26 mouse cellular contexts compared by ENCODE assay signal in the genomic region with DNA sequence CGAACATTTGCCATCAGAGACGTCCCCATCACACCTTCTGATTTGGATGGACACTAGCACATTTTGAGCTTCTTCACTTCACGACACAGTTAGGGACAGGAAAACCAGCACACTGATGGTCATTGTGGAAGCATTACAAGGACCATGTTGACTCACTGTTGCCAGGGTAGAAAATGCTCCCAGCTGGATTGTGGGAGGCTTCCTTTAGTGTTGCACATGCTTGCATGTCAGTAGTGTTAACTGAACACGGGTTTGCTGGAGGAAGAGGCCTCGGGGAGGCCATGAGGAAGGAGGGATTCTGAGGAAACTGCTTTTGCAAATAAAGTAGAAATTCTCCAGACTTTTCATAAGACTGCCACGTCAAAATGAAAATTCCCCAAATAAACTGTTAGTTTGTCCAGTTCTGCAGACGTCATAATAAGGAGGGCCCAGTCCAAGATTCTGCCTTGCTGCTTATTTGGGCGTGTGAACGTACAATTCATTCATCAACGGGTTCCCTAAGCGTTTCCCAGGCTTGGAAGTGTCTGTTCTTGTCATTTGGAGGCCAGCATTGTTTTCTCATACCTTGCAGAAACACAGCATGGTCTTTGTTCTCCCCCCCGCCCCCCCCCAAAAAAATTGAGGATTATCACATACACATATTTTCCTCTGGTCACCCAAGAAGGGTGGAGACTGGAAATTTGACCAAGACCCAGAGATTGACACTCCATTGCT. TPM values are rescaled to one million over a fixed set of nuclear protein-coding genes. Genes with fewer than 3 reads are reported as not detected.
DNase-seq lines count a peak whose midpoint lies in the region; ATAC-seq and TF ChIP-seq lines count a peak whose summit lies in the region.
"Had no signal": no experiment of that assay in that cellular context is flagged by ENCODE, and none has a peak within 500 bp of the region (broad histone marks: within the 10 kb centered on the region; RNA-seq: fewer than 3 reads in every experiment).

No protein-coding gene starts in this region.

- no peaks in the 10 kb centered on the region; the same call in 1 of the 2 replicates for H3K4me1 ChIP-seq in heart, embryonic 11.5 days (ENCODE audit: control insufficient read depth, insufficient read depth, low read length)
- peaks cover 15% of the 10 kb centered on the region for H3K4me1 ChIP-seq in heart, embryonic 16.5 days (ENCODE audit: control insufficient read depth, insufficient read depth, low read length)
- H3K4me1 ChIP-seq in embryonic fibroblast, embryonic 13.5 days (ENCODE audit: control insufficient read depth, insufficient read depth, low read length) = peaks cover 6% of the 10 kb centered on the region
- H3K4me1 ChIP-seq in midbrain, embryonic 16.5 days (ENCODE audit: control insufficient read depth, insufficient read depth, low read length) = peaks cover 8% of the 10 kb centered on the region

- TF ChIP-seq CTCF in embryonic fibroblast, embryonic 13.5 days (IDR thresholded peaks at IDR 0.05; ENCODE audit: borderline replicate concordance, insufficient read depth, low read length) = no peak

- H3K4me2 ChIP-seq in heart, embryonic 11.5 days = no peak overlapping the region
- no peak overlapping the region for H3K4me2 ChIP-seq in heart, embryonic 16.5 days (ENCODE audit: low read depth, low read length)
- no peak overlapping the region for H3K4me2 ChIP-seq in midbrain, embryonic 16.5 days (ENCODE audit: low read length)

- WGBS in heart, embryonic 11.5 days (ENCODE audit: insufficient replicate concordance) = 79% methylated on average over 12 of the region's 12 CpGs
- 65% methylated on average over 12 of the region's 12 CpGs for WGBS in heart, embryonic 16.5 days
- WGBS in midbrain, embryonic 16.5 days = 73% methylated on average over 12 of the region's 12 CpGs

- no peaks in the 10 kb centered on the region for H3K27me3 ChIP-seq in heart, embryonic 11.5 days (ENCODE audit: control insufficient read depth, insufficient read depth, low read length)
- H3K27me3 ChIP-seq in heart, embryonic 16.5 days (ENCODE audit: control insufficient read depth, insufficient read depth, low read length) = no peaks in the 10 kb centered on the region
- H3K27me3 ChIP-seq in midbrain, embryonic 16.5 days (ENCODE audit: control insufficient read depth, insufficient read depth, low read depth, low read length) = peaks cover 66% of the 10 kb centered on the region
- H3K27me3 ChIP-seq: lung, embryonic 15.5 days had no signal

- no peak overlapping the region for H3K4me3 ChIP-seq in heart, embryonic 11.5 days (ENCODE audit: low read depth, low read length)
- H3K4me3 ChIP-seq in heart, embryonic 16.5 days (ENCODE audit: low read length) = no peak overlapping the region
- H3K4me3 ChIP-seq in embryonic fibroblast, embryonic 13.5 days (ENCODE audit: insufficient read depth, low read length) = no peak overlapping the region
- no peak overlapping the region for H3K4me3 ChIP-seq in midbrain, embryonic 16.5 days (ENCODE audit: low read depth, low read length)
- H3K4me3 ChIP-seq: forebrain, embryonic 12.5 days; midbrain, embryonic 10.5 days; neural tube, embryonic 13.5 days had no signal

- no peak overlapping the region for H3K9ac ChIP-seq in heart, embryonic 11.5 days (ENCODE audit: low read depth, low read length)
- H3K9ac ChIP-seq in heart, embryonic 16.5 days (ENCODE audit: low read length) = no peak overlapping the region
- H3K9ac ChIP-seq in midbrain, embryonic 16.5 days (ENCODE audit: low read depth, low read length) = no peak overlapping the region
- H3K9ac ChIP-seq: forebrain, embryonic 12.5 days; liver, embryonic 15.5 days; lung, embryonic 15.5 days; neural tube, embryonic 13.5 days had no signal

- no peaks in the 10 kb centered on the region for H3K9me3 ChIP-seq in heart, embryonic 11.5 days (replicated peaks; ENCODE audit: control insufficient read depth, low read length)
- H3K9me3 ChIP-seq in heart, embryonic 16.5 days (replicated peaks; ENCODE audit: control insufficient read depth, low read length) = no peaks in the 10 kb centered on the region
- H3K9me3 ChIP-seq in midbrain, embryonic 16.5 days (replicated peaks; ENCODE audit: control insufficient read depth, low read length, poor library complexity, severe bottlenecking) = no peaks in the 10 kb centered on the region
- H3K9me3 ChIP-seq: embryonic facial prominence, embryonic 13.5 days; forebrain, embryonic 12.5 days; liver, embryonic 15.5 days; lung, embryonic 15.5 days; midbrain, embryonic 10.5 days; neural tube, embryonic 13.5 days had no signal

- no peak for ATAC-seq in heart, embryonic 11.5 days (replicated peaks; ENCODE audit: insufficient number of reproducible peaks, low FRiP score, low TSS enrichment)
- ATAC-seq in heart, embryonic 16.5 days (replicated peaks; ENCODE audit: extremely low read depth, insufficient read depth, low FRiP score) = no peak
- ATAC-seq in midbrain, embryonic 16.5 days = no peak
- ATAC-seq: hindbrain, embryonic 16.5 days; intestine, embryonic 16.5 days had no signal

- no peaks in the 10 kb centered on the region for H3K36me3 ChIP-seq in heart, embryonic 11.5 days (ENCODE audit: control insufficient read depth, insufficient read depth, low read length)
- no peaks in the 10 kb centered on the region for H3K36me3 ChIP-seq in heart, embryonic 16.5 days (ENCODE audit: control insufficient read depth, insufficient read depth)
- no peaks in the 10 kb centered on the region for H3K36me3 ChIP-seq in midbrain, embryonic 16.5 days (ENCODE audit: control insufficient read depth, insufficient read depth, low read length)
- H3K36me3 ChIP-seq: embryonic facial prominence, embryonic 13.5 days; forebrain, embryonic 12.5 days; liver, embryonic 15.5 days; lung, embryonic 15.5 days; midbrain, embryonic 10.5 days; neural tube, embryonic 13.5 days had no signal

- no peak overlapping the region for H3K27ac ChIP-seq in heart, embryonic 11.5 days (ENCODE audit: low read depth, low read length)
- peak overlapping the region; percentile 96 for H3K27ac ChIP-seq in heart, embryonic 16.5 days (ENCODE audit: low read length)
- 0 out of 2 replicates have a peak overlapping the region, but pooled peaks have one; percentile 32 for H3K27ac ChIP-seq in embryonic fibroblast, embryonic 13.5 days (ENCODE audit: insufficient read depth, low read length)
- no peak overlapping the region for H3K27ac ChIP-seq in midbrain, embryonic 16.5 days (ENCODE audit: low read length)
- H3K27ac ChIP-seq: embryonic facial prominence, embryonic 13.5 days; forebrain, embryonic 12.5 days; liver, embryonic 15.5 days; lung, embryonic 15.5 days; midbrain, embryonic 10.5 days; neural tube, embryonic 13.5 days; stomach, postnatal 0 days had no signal

- peak; percentile 95 for DNase-seq in heart, adult 11 months
- no peak for DNase-seq in heart, postnatal 10 days
- DNase-seq in NIH3T3 (ENCODE audit: low read depth) = peak; percentile 17
- no peak for DNase-seq in urinary bladder, adult 18-20 months (ENCODE audit: low spot score in 2 of 2)
- DNase-seq: adrenal gland, postnatal 14 days; cerebellum, adult 18-20 months; cerebellum, postnatal 10 days; gastrocnemius, postnatal 14 days; kidney, adult 9 months; kidney, postnatal 10 days; layer of hippocampus, adult 9-11 months; liver; right cerebral cortex, postnatal 4 days had no signal

- intact Hi-C loops in heart, postnatal 10 days (cut with DNase I) = loop anchor here (2.0 kb wide), 1 partner anchor 21 kb away; no protein-coding TSS in a partner anchor

- TF ChIP-seq POLR2A in embryonic fibroblast, embryonic 13.5 days (IDR thresholded peaks at IDR 0.05; ENCODE audit: low read depth, low read length) = no peak

RNA-seq across cellular contexts. Expression of gene Ets1, which starts 58.2 kb away (rescaled TPM):
- 38.3 and 53.0 TPM in 2 replicates for polyA plus RNA-seq in heart, embryonic 11.5 days (2014; fragmentation: Nextera tagmentation; extraction: Ambion mirVana)
- 59.0 and 66.7 TPM in 2 replicates for polyA plus RNA-seq in heart, embryonic 16.5 days (2015; fragmentation: Nextera tagmentation; extraction: Ambion mirVana)
- total RNA-seq in heart, postnatal 10 days (2021) = 100 to 1,000 TPM; 119 to 154 TPM
- 30.2 and 40.1 TPM in 2 replicates for polyA plus RNA-seq in embryonic fibroblast, embryonic 13.5 days (2011; ENCODE audit: insufficient read length, low read depth, missing spikeins)
- 17.5 and 19.3 TPM in 2 replicates for polyA plus RNA-seq in midbrain, embryonic 16.5 days (2015; fragmentation: Nextera tagmentation; extraction: Ambion mirVana)

Comparison
In these comparisons a context has a peak if more than half of its experiments do, and no peak if none do; other contexts are left out.
1. DNase-seq: peak in heart, adult 11 months (single experiment) and NIH3T3 (single experiment); none in heart, postnatal 10 days (0 of 2) and urinary bladder, adult 18-20 months (0 of 2).
2. H3K27ac ChIP-seq: peak in heart, embryonic 16.5 days (single experiment) and embryonic fibroblast, embryonic 13.5 days (single experiment); none in heart, embryonic 11.5 days (single experiment) and midbrain, embryonic 16.5 days (single experiment).